Mouse (Mus musculus) MEL (cell line): ENCODE data around the gene Zfand6. TPM values are rescaled to one million over a fixed set of nuclear protein-coding genes. Genes with fewer than 3 reads are reported as not detected.

ENCODE experiments used
- DNase-seq: peaks from one replicate; pipeline ENCODE4 v3.0.0; 2011; ENCODE audit warnings: low read depth, low spot score
- H3K27ac ChIP-seq: 2 replicates; pipeline ENCODE4 v1.5.1; 2012; ENCODE audit warnings: low read depth, mild to moderate bottlenecking, control low read depth, low read length, moderate library complexity; ENCODE audit not compliant: control insufficient read depth
- H3K27me3 ChIP-seq, 2 experiments: fragments of 150-350 bp in 1 of 2; sonication (generic) in 1 of 2; 2 replicates each; pipeline ENCODE4 v1.6.1; 2012; ENCODE audit warnings: low read length in 2 of 2, mild to moderate bottlenecking in 2 of 2, improper control_type of control experiment in 1 of 2, moderate library complexity in 1 of 2; ENCODE audit not compliant: insufficient read depth in 2 of 2, control insufficient read depth in 1 of 2
- H3K36me3 ChIP-seq, 2 experiments: 2 replicates each; pipeline ENCODE4 v1.6.1; 2012 to 2014; ENCODE audit warnings: low read length in 2 of 2, improper control_type of control experiment in 1 of 2, inconsistent platforms in 1 of 2, mild to moderate bottlenecking in 1 of 2; ENCODE audit not compliant: insufficient read depth in 2 of 2, control insufficient read depth in 1 of 2
- H3K4me1 ChIP-seq, 2 experiments: fragments of 150-350 bp in 1 of 2; sonication (generic) in 1 of 2; 2 replicates each; pipeline ENCODE4 v1.6.1; 2012; ENCODE audit warnings: low read length in 2 of 2, improper control_type of control experiment in 1 of 2, mild to moderate bottlenecking in 1 of 2; ENCODE audit not compliant: insufficient read depth in 2 of 2, control insufficient read depth in 1 of 2
- H3K4me3 ChIP-seq, 2 experiments: fragments of 150-350 bp in 1 of 2; sonication (generic) in 1 of 2; 2 replicates each; pipeline ENCODE4 v1.5.1; 2012; ENCODE audit warnings: low read depth in 2 of 2, low read length in 2 of 2, mild to moderate bottlenecking in 2 of 2, moderate library complexity in 2 of 2, control low read depth in 1 of 2, improper control_type of control experiment in 1 of 2; ENCODE audit not compliant: control insufficient read depth in 1 of 2, insufficient read depth in 1 of 2
- H3K79me2 ChIP-seq: 2 replicates; pipeline ENCODE4 v1.6.1; 2012; ENCODE audit warnings: mild to moderate bottlenecking, low read length, moderate library complexity; ENCODE audit not compliant: control insufficient read depth, poor library complexity, insufficient read depth
- H3K9ac ChIP-seq: 2 replicates; pipeline ENCODE4 v1.6.1; 2012; ENCODE audit warnings: low read depth, mild to moderate bottlenecking, control low read depth, low read length, moderate library complexity; ENCODE audit not compliant: control insufficient read depth, poor library complexity, severe bottlenecking
- H3K9me3 ChIP-seq: fragments of 150-350 bp; sonication (generic); replicated peaks from 2 replicates; pipeline ENCODE4 v1.6.1; 2012; ENCODE audit warnings: mild to moderate bottlenecking, low read length, improper control_type of control experiment, moderate library complexity; ENCODE audit not compliant: insufficient read depth
- BHLHE40 ChIP-seq: IDR thresholded peaks from 2 replicates; pipeline ENCODE4 v1.6.1; 2012; ENCODE audit warnings: low read depth, mild to moderate bottlenecking, inconsistent platforms, low read length, improper control_type of control experiment, borderline replicate concordance
- CHD2 ChIP-seq: IDR thresholded peaks from 2 replicates; pipeline ENCODE4 v1.6.1; 2011; ENCODE audit warnings: low read length, improper control_type of control experiment
- E2F4 ChIP-seq: IDR thresholded peaks from 2 replicates; pipeline ENCODE4 v1.6.1; 2011; ENCODE audit warnings: low read depth, low read length, improper control_type of control experiment, borderline replicate concordance
- ELF1 ChIP-seq: IDR thresholded peaks from 2 replicates; pipeline ENCODE4 v1.6.1; 2014; ENCODE audit warnings: low read depth, mild to moderate bottlenecking, inconsistent platforms, low read length, improper control_type of control experiment, moderate library complexity
- ETS1 ChIP-seq: IDR thresholded peaks from 2 replicates; pipeline ENCODE4 v1.6.1; 2012; ENCODE audit warnings: low read depth, mild to moderate bottlenecking, inconsistent platforms, low read length, improper control_type of control experiment, moderate library complexity
- GABPA ChIP-seq: IDR thresholded peaks from 2 replicates; pipeline ENCODE4 v1.6.1; 2012; ENCODE audit warnings: low read depth, mild to moderate bottlenecking, inconsistent platforms, low read length, improper control_type of control experiment, moderate library complexity
- JUND ChIP-seq: IDR thresholded peaks from 2 replicates; pipeline ENCODE4 v1.6.1; 2011; ENCODE audit warnings: low read depth, mild to moderate bottlenecking, improper control_type of control experiment, low read length
- MAFK ChIP-seq: IDR thresholded peaks from 2 replicates; pipeline ENCODE4 v1.6.1; 2011; ENCODE audit warnings: low read depth, mild to moderate bottlenecking, low read length, improper control_type of control experiment, borderline replicate concordance
- MEF2A ChIP-seq: IDR thresholded peaks from 2 replicates; pipeline ENCODE4 v1.6.1; 2014; ENCODE audit warnings: low read depth, mild to moderate bottlenecking, inconsistent platforms, low read length, improper control_type of control experiment; ENCODE audit not compliant: poor library complexity, insufficient replicate concordance, severe bottlenecking; ENCODE audit errors: extremely low read depth
- MYC ChIP-seq: IDR thresholded peaks from 2 replicates; pipeline ENCODE4 v1.6.1; 2011; ENCODE audit warnings: low read depth, mild to moderate bottlenecking, low read length, improper control_type of control experiment, moderate library complexity
- NRF1 ChIP-seq: IDR thresholded peaks from 2 replicates; pipeline ENCODE4 v1.6.1; 2014; ENCODE audit warnings: low read depth, mild to moderate bottlenecking, inconsistent platforms, low read length, improper control_type of control experiment, moderate library complexity; ENCODE audit not compliant: poor library complexity, insufficient read depth, severe bottlenecking
- POLR2A ChIP-seq, 2 experiments: IDR thresholded peaks; 2 replicates each; pipeline ENCODE4 v1.6.1; 2011 to 2012; ENCODE audit warnings: low read length in 2 of 2, mild to moderate bottlenecking in 2 of 2, control low read depth in 1 of 2, improper control_type of control experiment in 1 of 2, low read depth in 1 of 2, moderate library complexity in 1 of 2; ENCODE audit not compliant: control insufficient read depth in 1 of 2, insufficient read depth in 1 of 2, poor library complexity in 1 of 2
- RAD21 ChIP-seq: IDR thresholded peaks from 2 replicates; pipeline ENCODE4 v1.6.1; 2011; ENCODE audit warnings: mild to moderate bottlenecking, low read depth, low read length, improper control_type of control experiment
- SMC3 ChIP-seq: IDR thresholded peaks from 2 replicates; pipeline ENCODE4 v1.6.1; 2011; ENCODE audit warnings: low read depth, low read length, improper control_type of control experiment
- TAL1 ChIP-seq: IDR thresholded peaks from 2 replicates; pipeline ENCODE4 v1.6.1; 2012; ENCODE audit warnings: mild to moderate bottlenecking, inconsistent platforms, low read length, moderate library complexity, mixed read lengths
- UBTF ChIP-seq: IDR thresholded peaks from 2 replicates; pipeline ENCODE4 v1.6.1; 2012; ENCODE audit warnings: low read depth, mild to moderate bottlenecking, inconsistent platforms, low read length, improper control_type of control experiment, moderate library complexity, borderline replicate concordance; ENCODE audit not compliant: insufficient read depth
- USF1 ChIP-seq: IDR thresholded peaks from 2 replicates; pipeline ENCODE4 v1.6.1; 2014; ENCODE audit warnings: low read depth, mild to moderate bottlenecking, inconsistent platforms, low read length, improper control_type of control experiment, moderate library complexity
- polyA plus RNA-seq, 2 experiments: library from polyadenylated mRNA; stranded (reverse) in 1 of 2; unstranded in 1 of 2; fragments of >175 nt in 1 of 2; fragments of >200 nt in 1 of 2; gene quantifications; 2 replicates each; pipeline versions ENCODE4 v1.2.1 to v1.2.4; 2012; ENCODE audit warnings: low replicate concordance in 2 of 2, low read depth in 1 of 2; ENCODE audit not compliant: insufficient read length in 2 of 2, insufficient read depth in 1 of 2, missing spikeins in 1 of 2
- total RNA-seq: library from RNA; depleted of rRNA; stranded (reverse); fragments of 300-350 nt; gene quantifications from 2 replicates; pipeline ENCODE4 v1.2.3, GENCODE M21; 2012

The Zfand6 gene
- total and polyA plus RNA-seq, 3 experiments = 20.3 to 315 (median 39.9) TPM

GRCm38 (mm10) chr7:84732052-84732451, 42.3 kb upstream of the Zfand6 start:
- TF ChIP-seq E2F4 = no peak
- TF ChIP-seq GABPA = no peak
- TF ChIP-seq NRF1 = no peak
- TF ChIP-seq JUND = no peak
- no peak for TF ChIP-seq ELF1
- TF ChIP-seq RAD21 = no peak
- TF ChIP-seq POLR2A (IDR thresholded peaks at IDR 0.05; ENCODE audit: control insufficient read depth in 1 of 2, insufficient read depth in 1 of 2, low read depth in 1 of 2, low read length in 2 of 2, poor library complexity in 1 of 2) = no peak
- TF ChIP-seq ETS1 = no peak
- TF ChIP-seq CHD2 = no peak
- TF ChIP-seq USF1 = no peak
- TF ChIP-seq BHLHE40 = no peak
- no peak for TF ChIP-seq MYC
- TF ChIP-seq MAFK = no peak
- no peak for TF ChIP-seq UBTF
- TF ChIP-seq MEF2A = no peak
- DNase-seq = no peak
- no peaks in the 10 kb centered on the region for H3K36me3 ChIP-seq
- H3K9me3 ChIP-seq = no peaks in the 10 kb centered on the region
- no peaks in the 10 kb centered on the region for H3K79me2 ChIP-seq
- H3K9ac ChIP-seq = no peak overlapping the region
- no peak overlapping the region for H3K27ac ChIP-seq
- H3K4me3 ChIP-seq = no peak overlapping the region
- H3K4me1 ChIP-seq = no peaks in the 10 kb centered on the region
- H3K27me3 ChIP-seq = no peaks in the 10 kb centered on the region

- Histone ChIP-seq H3K9me3 (no peaks in the 10 kb centered on the region), H3K4me1 (no peaks in the 10 kb centered on the region), H3K4me3 (no peak overlapping the region), H3K27me3 (no peaks in the 10 kb centered on the region), H3K36me3 (no peaks in the 10 kb centered on the region), H3K27ac (no peak overlapping the region), H3K79me2 (no peaks in the 10 kb centered on the region), H3K9ac (no peak overlapping the region)
- DNase-seq = no peak
- no peak for TF ChIP-seq NRF1
- no peak for TF ChIP-seq TAL1
- no peak for TF ChIP-seq SMC3
- TF ChIP-seq RAD21 = no peak
Observed at GRCm38 (mm10) chr7:84731076-84731475, 41.3 kb upstream of the Zfand6 start.
